Mouse (Mus musculus) forebrain, embryonic 10.5 days (tissue): ENCODE results near the gene Slc7a5. TPM values are rescaled to one million over a fixed set of nuclear protein-coding genes. Genes with fewer than 3 reads are reported as not detected.
A peak's percentile ranks its signal among the peaks of the same experiment; 100 is the strongest.

Experiments
- DNase-seq: peaks from one replicate; pipeline ENCODE4 v3.0.0-alpha.2; 2017; ENCODE audit warnings: low spot score; ENCODE audit errors: extremely low spot score
- H3K27ac ChIP-seq: fragments of 300-500 bp; sonication (generic); 2 replicates; pipeline ENCODE4 v1.5.1; 2016; ENCODE audit warnings: mild to moderate bottlenecking
- H3K27me3 ChIP-seq: fragments of 300-500 bp; sonication (generic); 2 replicates; pipeline ENCODE4 v1.6.1; 2016; ENCODE audit warnings: mild to moderate bottlenecking; ENCODE audit not compliant: poor library complexity, severe bottlenecking
- H3K36me3 ChIP-seq: fragments of 300-500 bp; sonication (generic); replicated peaks from 2 replicates; pipeline ENCODE4 v1.6.1; 2016; ENCODE audit warnings: mild to moderate bottlenecking, moderate library complexity
- H3K4me1 ChIP-seq: fragments of 300-500 bp; sonication (generic); 2 replicates; pipeline ENCODE4 v1.6.1; 2016
- H3K4me3 ChIP-seq: fragments of 300-500 bp; sonication (generic); 2 replicates; pipeline ENCODE4 v1.5.1; 2016; ENCODE audit warnings: mild to moderate bottlenecking, moderate library complexity
- H3K9me3 ChIP-seq: fragments of 300-500 bp; sonication (generic); 2 replicates; pipeline ENCODE4 v1.6.1; 2016; ENCODE audit warnings: mild to moderate bottlenecking, moderate library complexity
- WGBS: fragments of 180-500 bp; shearing (Covaris S2); methylation state at CpG from one replicate; pipeline ENCODE4 v1.1.7; 2016; 5-methylcytosine and 5-hydroxymethylcytosine counted together
- polyA plus RNA-seq: library from polyadenylated mRNA; unstranded; fragments of >200 nt; fragmentation: Nextera tagmentation; extraction: Ambion mirVana; gene quantifications from 2 replicates; pipeline ENCODE4 v1.2.1, GENCODE M21; 2016

Gene Slc7a5
- polyA plus RNA-seq, 1 experiment from 2014 or later: 30.5 TPM

- H3K27ac ChIP-seq: no peak overlapping the region
- WGBS: 77% methylated on average over 8 of the region's 8 CpGs
- no peak overlapping the region for H3K4me3 ChIP-seq
- no peaks in the 10 kb centered on the region for H3K36me3 ChIP-seq
- H3K4me1 ChIP-seq: 0 out of 2 replicates have a peak, but pooled peaks cover 15% of the 10 kb centered on the region
- no peak for DNase-seq
- no peaks in the 10 kb centered on the region for H3K9me3 ChIP-seq
- no peaks in the 10 kb centered on the region for H3K27me3 ChIP-seq
Observed at GRCm38 (mm10) chr8:121865356-121865755, 42.1 kb downstream of the Slc7a5 start.

GRCm38 (mm10) chr8:121861806-121862548 is 45.5 kb downstream of the Slc7a5 start:
- Histone ChIP-seq H3K4me3 (no peak overlapping the region), H3K4me1 (peaks cover 18% of the 10 kb centered on the region; the same call in 1 of the 2 replicates), H3K36me3 (no peaks in the 10 kb centered on the region), H3K27ac (no peak overlapping the region), H3K9me3 (no peaks in the 10 kb centered on the region), H3K27me3 (no peaks in the 10 kb centered on the region)
- no peak for DNase-seq
- WGBS: 71% methylated on average over 11 of the region's 12 CpGs

- DNase-seq: no peak
- peaks cover 18% of the 10 kb centered on the region; the same call in 1 of the 2 replicates for H3K4me1 ChIP-seq
Observed at GRCm38 (mm10) chr8:121861276-121861675, 46.2 kb downstream of the Slc7a5 start.

GRCm38 (mm10) chr8:121857747-121858146 is 49.7 kb downstream of the Slc7a5 start:
- Histone ChIP-seq H3K27me3 (no peaks in the 10 kb centered on the region), H3K4me1 (peaks cover 16% of the 10 kb centered on the region; the same call in 1 of the 2 replicates), H3K4me3 (no peak overlapping the region), H3K36me3 (no peaks in the 10 kb centered on the region), H3K9me3 (no peaks in the 10 kb centered on the region), H3K27ac (0 out of 2 replicates have a peak overlapping the region, but pooled peaks have one; percentile 10)
- DNase-seq: no peak
- WGBS: 73% methylated on average over 2 of the region's 2 CpGs

More at GRCm38 (mm10) chr8:121861276-121861675, 46.2 kb downstream of the Slc7a5 start:
- no peak overlapping the region for H3K4me3 ChIP-seq
- WGBS: 67% methylated on average over 6 of the region's 6 CpGs
- no peaks in the 10 kb centered on the region for H3K36me3 ChIP-seq
- no peaks in the 10 kb centered on the region for H3K27me3 ChIP-seq
- H3K9me3 ChIP-seq: no peaks in the 10 kb centered on the region
- H3K27ac ChIP-seq: no peak overlapping the region

GRCm38 (mm10) chr8:121857331-121857730 is 50.2 kb downstream of the Slc7a5 start:
- H3K36me3 ChIP-seq: no peaks in the 10 kb centered on the region
- no peak overlapping the region for H3K27ac ChIP-seq
- H3K9me3 ChIP-seq: no peaks in the 10 kb centered on the region
- WGBS: 71% methylated on average over 9 of the region's 9 CpGs
- peaks cover 3% of the 10 kb centered on the region; the same call in 1 of the 2 replicates for H3K27me3 ChIP-seq
- H3K4me1 ChIP-seq: peaks cover 19% of the 10 kb centered on the region
- H3K4me3 ChIP-seq: no peak overlapping the region
- DNase-seq: no peak

GRCm38 (mm10) chr8:121856071-121856746 is 51.3 kb downstream of the Slc7a5 start:
- DNase-seq: no peak
- Histone ChIP-seq H3K27me3 (peaks cover 5% of the 10 kb centered on the region; the same call in 1 of the 2 replicates), H3K36me3 (no peaks in the 10 kb centered on the region), H3K9me3 (no peaks in the 10 kb centered on the region), H3K27ac (no peak overlapping the region), H3K4me1 (peaks cover 30% of the 10 kb centered on the region), H3K4me3 (no peak overlapping the region)
- WGBS: 88% methylated on average over 14 of the region's 14 CpGs

- Histone ChIP-seq H3K27me3 (peaks cover 5% of the 10 kb centered on the region; the same call in 1 of the 2 replicates), H3K4me1 (peaks cover 40% of the 10 kb centered on the region), H3K4me3 (no peak overlapping the region), H3K27ac (no peak overlapping the region), H3K9me3 (no peaks in the 10 kb centered on the region), H3K36me3 (no peaks in the 10 kb centered on the region)
- 95% methylated on average over 2 of the region's 2 CpGs for WGBS
- DNase-seq: no peak
Observed at GRCm38 (mm10) chr8:121853586-121853985, 53.9 kb downstream of the Slc7a5 start.

- 63% methylated on average over 7 of the region's 7 CpGs for WGBS
- Histone ChIP-seq H3K4me3 (no peak overlapping the region), H3K27me3 (peaks cover 5% of the 10 kb centered on the region; the same call in 1 of the 2 replicates), H3K27ac (no peak overlapping the region), H3K4me1 (peaks cover 35% of the 10 kb centered on the region), H3K36me3 (no peaks in the 10 kb centered on the region), H3K9me3 (no peaks in the 10 kb centered on the region)
- DNase-seq: no peak
Observed at GRCm38 (mm10) chr8:121852464-121852863, 55.0 kb downstream of the Slc7a5 start.

- Histone ChIP-seq H3K27me3 (peaks cover 5% of the 10 kb centered on the region; the same call in 1 of the 2 replicates), H3K36me3 (no peaks in the 10 kb centered on the region), H3K4me3 (no peak overlapping the region), H3K9me3 (no peaks in the 10 kb centered on the region), H3K4me1 (peaks cover 30% of the 10 kb centered on the region), H3K27ac (peak overlapping the region; percentile 88)
- no peak for DNase-seq
- WGBS: 59% methylated on average over 7 of the region's 7 CpGs
Observed at GRCm38 (mm10) chr8:121851716-121852115, 55.8 kb downstream of the Slc7a5 start.

- Histone ChIP-seq H3K27me3 (peaks cover 5% of the 10 kb centered on the region; the same call in 1 of the 2 replicates), H3K9me3 (no peaks in the 10 kb centered on the region), H3K4me3 (peak overlapping the region; percentile 45), H3K27ac (peak overlapping the region; percentile 88), H3K36me3 (no peaks in the 10 kb centered on the region), H3K4me1 (peaks cover 30% of the 10 kb centered on the region)
- 5% methylated on average over 24 of the region's 24 CpGs for WGBS
- peak; percentile 98 for DNase-seq
Observed at GRCm38 (mm10) chr8:121850821-121851470, 56.5 kb downstream of the Slc7a5 start.

- Histone ChIP-seq H3K9me3 (no peaks in the 10 kb centered on the region), H3K36me3 (peaks cover 3% of the 10 kb centered on the region; the same call in 1 of the 2 replicates), H3K4me3 (peak overlapping the region; percentile 45), H3K27me3 (peaks cover 5% of the 10 kb centered on the region; the same call in 1 of the 2 replicates), H3K27ac (peak overlapping the region; percentile 88), H3K4me1 (peaks cover 30% of the 10 kb centered on the region)
- no peak for DNase-seq
- WGBS: 34% methylated on average over 12 of the region's 12 CpGs
Observed at GRCm38 (mm10) chr8:121850436-121850820, 57.1 kb downstream of the Slc7a5 start.

GRCm38 (mm10) chr8:121850018-121850417 is 57.5 kb downstream of the Slc7a5 start:
- Histone ChIP-seq H3K36me3 (peaks cover 5% of the 10 kb centered on the region; the same call in 1 of the 2 replicates), H3K9me3 (no peaks in the 10 kb centered on the region), H3K4me3 (no peak overlapping the region), H3K27ac (peak overlapping the region; percentile 88; the same call in 1 of the 2 replicates), H3K27me3 (peaks cover 5% of the 10 kb centered on the region; the same call in 1 of the 2 replicates), H3K4me1 (peaks cover 30% of the 10 kb centered on the region)
- WGBS: 14% methylated on average over 6 of the region's 6 CpGs
- DNase-seq: peak; percentile 75
